Mouse (Mus musculus) embryonic fibroblast, embryonic 13.5 days (primary cell): ENCODE data around the gene Emilin2. TPM values are rescaled to one million over a fixed set of nuclear protein-coding genes. Genes with fewer than 3 reads are reported as not detected.
A peak's percentile ranks its signal among the peaks of the same experiment; 100 is the strongest.
"Not testable (repeated sequence)": the region's sequence is repeated elsewhere in the genome, so short reads cannot be mapped to it uniquely, and the experiment has no call there.

Experiments
- H3K27ac ChIP-seq: 2 replicates; pipeline ENCODE4 v1.5.1; 2012; ENCODE audit warnings: low read length, control low read depth, inconsistent platforms; ENCODE audit not compliant: insufficient read depth
- H3K4me1 ChIP-seq: 2 replicates; pipeline ENCODE4 v1.6.1; 2011; ENCODE audit warnings: low read length; ENCODE audit not compliant: control insufficient read depth, insufficient read depth
- H3K4me3 ChIP-seq: 2 replicates; pipeline ENCODE4 v1.5.1; 2011; ENCODE audit warnings: mild to moderate bottlenecking, control low read depth, low read length; ENCODE audit not compliant: insufficient read depth
- CTCF ChIP-seq: IDR thresholded peaks from 2 replicates; pipeline ENCODE4 v1.5.1; 2011; ENCODE audit warnings: mild to moderate bottlenecking, control low read depth, low read length, moderate library complexity, borderline replicate concordance; ENCODE audit not compliant: insufficient read depth
- POLR2A ChIP-seq: IDR thresholded peaks from 2 replicates; pipeline ENCODE4 v1.6.1; 2011; ENCODE audit warnings: low read depth, mild to moderate bottlenecking, control low read depth, low read length, moderate library complexity
- polyA plus RNA-seq: library from polyadenylated mRNA; stranded (reverse); fragments of >200 nt; gene quantifications from 2 replicates; pipeline ENCODE4 v1.2.4, GENCODE M21; 2011; ENCODE audit warnings: low read depth; ENCODE audit not compliant: missing spikeins, insufficient read length

Gene Emilin2
- 18.0 and 20.2 TPM in 2 replicates for polyA plus RNA-seq

DNA sequence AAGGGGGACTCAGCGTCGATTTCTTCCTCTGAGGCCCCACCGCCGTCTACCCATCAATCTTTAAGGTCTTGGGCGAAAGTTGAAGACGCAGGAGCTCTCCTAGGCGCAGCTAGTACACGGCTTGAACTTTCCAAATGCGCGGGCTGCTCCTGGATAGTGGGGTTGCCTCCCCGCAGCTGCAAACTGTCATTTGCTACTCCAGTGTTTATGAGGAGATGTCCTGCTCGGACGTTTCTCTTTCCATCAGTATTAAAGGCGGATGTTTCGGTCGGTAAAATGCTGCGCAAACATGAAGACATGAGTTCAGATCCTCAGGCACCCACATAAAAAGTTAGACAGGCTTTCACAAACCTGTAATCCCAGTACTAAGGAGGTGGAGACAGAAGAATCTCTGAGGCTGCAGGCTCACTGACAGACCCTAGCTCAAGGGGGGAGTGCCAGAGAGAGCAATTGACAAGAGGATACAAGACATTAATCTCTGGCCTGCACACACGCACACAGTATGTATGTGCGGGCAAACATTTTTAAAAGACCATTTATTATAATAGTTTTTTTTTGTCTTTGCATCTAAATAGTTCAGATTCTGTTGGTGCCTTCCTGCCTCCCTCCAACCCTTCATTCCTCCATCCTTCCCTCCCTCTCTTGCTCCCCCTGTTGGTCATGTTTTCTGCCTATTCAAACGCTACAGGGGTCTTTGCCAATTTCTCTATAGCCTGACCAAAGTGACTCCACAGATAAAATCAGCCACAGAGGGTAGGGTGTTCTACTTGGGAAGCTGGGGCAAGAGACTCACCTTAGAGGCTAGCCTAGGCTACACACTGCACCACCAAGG lies at the start of gene Emilin2:
Gene Emilin2 (minus strand): TSS at position 639 of the 832 bp plus-strand sequence.
- no peak within 1 kb of the TSS for H3K27ac ChIP-seq
- TF ChIP-seq POLR2A: no peak
- TF ChIP-seq CTCF: no peak; the same call in 1 of the 2 replicates

GRCm38 (mm10) chr17:71355526-71355925 lies 43.7 kb upstream of the Emilin2 start:
- H3K4me3 ChIP-seq: no peak overlapping the region
- H3K27ac ChIP-seq: no peak overlapping the region
- H3K4me1 ChIP-seq: peaks cover 5% of the 10 kb centered on the region
- no peak for TF ChIP-seq CTCF

More for the DNA sequence above, at the start of gene Emilin2:
- Histone ChIP-seq H3K4me1 (no peaks in the 10 kb centered on the region), H3K4me3 (peak within 1 kb of the TSS; percentile 43)

DNA sequence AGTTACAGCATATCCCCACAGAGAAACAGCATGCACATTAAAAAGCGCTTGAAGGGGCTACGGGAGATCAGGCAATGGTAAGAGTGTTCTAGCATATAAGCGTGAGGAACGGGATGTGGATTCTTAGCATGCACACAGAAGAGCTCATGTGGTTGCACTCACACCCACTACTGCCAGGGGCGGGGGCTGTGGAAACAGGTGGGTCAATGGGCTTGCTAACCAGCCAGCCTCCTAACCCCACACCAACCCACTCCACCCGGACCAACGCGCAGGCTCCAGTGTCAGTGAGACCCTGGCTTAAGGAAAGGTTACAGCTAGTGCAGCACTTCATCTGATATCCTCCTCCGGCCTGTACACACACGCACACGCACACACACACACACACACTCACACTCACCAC lies 42.4 kb upstream of the Emilin2 start:
- no peak overlapping the region for H3K4me3 ChIP-seq
- H3K27ac ChIP-seq: no peak overlapping the region
- peaks cover 5% of the 10 kb centered on the region for H3K4me1 ChIP-seq
- no peak for TF ChIP-seq POLR2A
- no peak for TF ChIP-seq CTCF

DNA sequence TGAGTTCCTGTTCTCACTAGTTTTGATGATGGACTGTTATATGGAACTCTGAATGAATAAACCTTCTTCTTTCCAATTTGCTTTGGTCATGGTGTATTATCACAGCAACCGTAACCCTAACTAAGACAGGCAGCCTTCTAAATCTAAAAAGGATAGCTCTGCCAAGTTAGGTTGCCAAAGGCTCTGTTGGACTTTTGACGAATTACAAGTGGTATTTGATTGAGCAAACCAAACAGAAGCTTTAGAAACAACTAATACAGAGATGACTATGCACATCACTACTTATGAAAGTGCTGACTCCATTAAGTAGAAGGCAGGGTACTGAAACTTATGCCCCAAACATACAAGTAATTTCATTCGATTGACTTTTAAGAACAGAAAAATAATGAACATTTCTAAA lies 36.4 kb upstream of the Emilin2 start:
- H3K4me1 ChIP-seq: no peaks in the 10 kb centered on the region
- no peak overlapping the region for H3K27ac ChIP-seq
- no peak for TF ChIP-seq POLR2A
- no peak for TF ChIP-seq CTCF
- H3K4me3 ChIP-seq: no peak overlapping the region

- TF ChIP-seq POLR2A (no peak), CTCF (no peak)
- no peak overlapping the region for H3K4me3 ChIP-seq
- no peaks in the 10 kb centered on the region for H3K4me1 ChIP-seq
- no peak overlapping the region for H3K27ac ChIP-seq
Measured at GRCm38 (mm10) chr17:71342006-71342405, 30.2 kb upstream of the Emilin2 start.

GRCm38 (mm10) chr17:71338627-71339026 lies 26.8 kb upstream of the Emilin2 start:
- Histone ChIP-seq H3K4me3 (no peak overlapping the region), H3K27ac (no peak overlapping the region), H3K4me1 (no peaks in the 10 kb centered on the region)
- no peak for TF ChIP-seq CTCF
- no peak for TF ChIP-seq POLR2A

- TF ChIP-seq CTCF (no peak), POLR2A (no peak)
- no peaks in the 10 kb centered on the region for H3K4me1 ChIP-seq
- H3K4me3 ChIP-seq: no peak overlapping the region
- H3K27ac ChIP-seq: no peak overlapping the region
Measured at GRCm38 (mm10) chr17:71337546-71337945, 25.8 kb upstream of the Emilin2 start.

DNA sequence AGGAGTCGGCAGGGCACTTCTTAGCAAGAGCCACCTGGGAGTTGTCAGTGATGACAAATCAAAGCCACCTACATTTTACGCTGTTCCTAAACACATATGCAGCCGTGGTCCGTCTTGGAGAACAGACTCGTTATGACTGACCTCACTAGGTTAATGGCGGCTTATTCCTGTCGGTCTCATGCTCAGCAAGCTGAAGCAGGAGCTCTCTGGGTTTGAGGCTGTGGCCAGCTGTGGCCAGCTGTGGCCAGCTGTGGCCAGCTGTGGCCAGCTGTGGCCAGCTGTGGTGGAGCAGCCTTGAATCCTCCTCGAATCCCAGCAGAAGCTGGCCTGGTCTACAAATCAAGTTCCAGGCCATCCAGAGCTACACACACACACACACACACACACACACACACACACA lies 24.6 kb upstream of the Emilin2 start:
- H3K4me3 ChIP-seq: no peak overlapping the region
- no peak overlapping the region for H3K27ac ChIP-seq
- TF ChIP-seq POLR2A: no peak
- no peaks in the 10 kb centered on the region for H3K4me1 ChIP-seq

DNA sequence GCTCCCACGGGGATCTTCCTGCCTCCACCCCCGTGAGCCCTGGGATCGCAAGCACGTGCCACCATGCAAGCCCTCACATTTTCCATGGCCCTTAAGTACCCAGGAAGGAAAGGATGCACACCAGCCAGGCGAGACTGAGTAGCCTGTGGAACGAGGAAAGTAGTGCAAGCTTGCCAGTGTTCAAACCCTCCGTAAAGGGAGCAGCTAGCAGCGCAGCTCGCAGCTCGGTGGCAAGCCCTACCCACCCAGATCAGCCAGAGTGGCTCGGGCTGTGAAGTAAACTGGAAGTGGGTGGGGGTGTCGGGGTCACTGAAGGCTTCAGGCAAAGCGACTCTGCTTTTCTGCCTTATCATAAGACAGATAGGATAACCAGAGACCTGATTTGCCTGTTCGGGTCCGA lies 20.5 kb upstream of the Emilin2 start:
- TF ChIP-seq CTCF: no peak
- no peak for TF ChIP-seq POLR2A
- no peak overlapping the region for H3K4me3 ChIP-seq
- no peak overlapping the region for H3K27ac ChIP-seq
- no peaks in the 10 kb centered on the region for H3K4me1 ChIP-seq

GRCm38 (mm10) chr17:71320731-71321130 lies 9.0 kb upstream of the Emilin2 start:
- not testable (repeated sequence) for H3K4me3 ChIP-seq, H3K4me1 ChIP-seq, H3K27ac ChIP-seq

DNA sequence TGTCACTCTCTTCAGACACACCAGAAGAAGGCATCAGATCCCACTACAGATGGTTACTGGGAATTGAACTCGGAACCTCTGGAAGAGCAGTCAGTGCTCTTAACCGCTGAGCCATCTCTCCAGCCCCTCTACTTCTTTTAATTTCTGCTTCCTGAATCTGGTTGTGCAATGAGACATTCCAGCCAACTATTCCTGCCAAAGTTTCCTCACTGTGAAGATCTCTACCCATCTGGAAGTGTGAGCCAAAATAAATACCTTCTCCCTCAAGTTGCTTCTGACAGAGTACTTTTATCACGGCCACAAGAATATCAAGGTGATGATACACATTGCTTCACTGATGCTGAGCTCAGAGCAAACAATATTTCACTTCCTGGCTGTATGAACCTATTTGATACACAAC lies 7.6 kb upstream of the Emilin2 start:
- no peak overlapping the region for H3K4me3 ChIP-seq
- no peaks in the 10 kb centered on the region for H3K4me1 ChIP-seq
- no peak for TF ChIP-seq CTCF
- no peak for TF ChIP-seq POLR2A
- H3K27ac ChIP-seq: no peak overlapping the region
